Mouse (Mus musculus) MEL (cell line): ENCODE data around the gene Gm10840. TPM values are rescaled to one million over a fixed set of nuclear protein-coding genes. Genes with fewer than 3 reads are reported as not detected.

Source experiments
- DNase-seq: peaks from one replicate; pipeline ENCODE4 v3.0.0; 2011; ENCODE audit warnings: low read depth, low spot score
- H3K27ac ChIP-seq: 2 replicates; pipeline ENCODE4 v1.5.1; 2012; ENCODE audit warnings: low read depth, mild to moderate bottlenecking, control low read depth, low read length, moderate library complexity; ENCODE audit not compliant: control insufficient read depth
- H3K27me3 ChIP-seq, 2 experiments: fragments of 150-350 bp in 1 of 2; sonication (generic) in 1 of 2; 2 replicates each; pipeline ENCODE4 v1.6.1; 2012; ENCODE audit warnings: low read length in 2 of 2, mild to moderate bottlenecking in 2 of 2, improper control_type of control experiment in 1 of 2, moderate library complexity in 1 of 2; ENCODE audit not compliant: insufficient read depth in 2 of 2, control insufficient read depth in 1 of 2
- H3K36me3 ChIP-seq, 2 experiments: 2 replicates each; pipeline ENCODE4 v1.6.1; 2012 to 2014; ENCODE audit warnings: low read length in 2 of 2, improper control_type of control experiment in 1 of 2, inconsistent platforms in 1 of 2, mild to moderate bottlenecking in 1 of 2; ENCODE audit not compliant: insufficient read depth in 2 of 2, control insufficient read depth in 1 of 2
- H3K4me1 ChIP-seq, 2 experiments: fragments of 150-350 bp in 1 of 2; sonication (generic) in 1 of 2; 2 replicates each; pipeline ENCODE4 v1.6.1; 2012; ENCODE audit warnings: low read length in 2 of 2, improper control_type of control experiment in 1 of 2, mild to moderate bottlenecking in 1 of 2; ENCODE audit not compliant: insufficient read depth in 2 of 2, control insufficient read depth in 1 of 2
- H3K4me3 ChIP-seq, 2 experiments: fragments of 150-350 bp in 1 of 2; sonication (generic) in 1 of 2; 2 replicates each; pipeline ENCODE4 v1.5.1; 2012; ENCODE audit warnings: low read depth in 2 of 2, low read length in 2 of 2, mild to moderate bottlenecking in 2 of 2, moderate library complexity in 2 of 2, control low read depth in 1 of 2, improper control_type of control experiment in 1 of 2; ENCODE audit not compliant: control insufficient read depth in 1 of 2, insufficient read depth in 1 of 2
- H3K79me2 ChIP-seq: 2 replicates; pipeline ENCODE4 v1.6.1; 2012; ENCODE audit warnings: mild to moderate bottlenecking, low read length, moderate library complexity; ENCODE audit not compliant: control insufficient read depth, poor library complexity, insufficient read depth
- H3K9ac ChIP-seq: 2 replicates; pipeline ENCODE4 v1.6.1; 2012; ENCODE audit warnings: low read depth, mild to moderate bottlenecking, control low read depth, low read length, moderate library complexity; ENCODE audit not compliant: control insufficient read depth, poor library complexity, severe bottlenecking
- H3K9me3 ChIP-seq: fragments of 150-350 bp; sonication (generic); replicated peaks from 2 replicates; pipeline ENCODE4 v1.6.1; 2012; ENCODE audit warnings: mild to moderate bottlenecking, low read length, improper control_type of control experiment, moderate library complexity; ENCODE audit not compliant: insufficient read depth
- BHLHE40 ChIP-seq: IDR thresholded peaks from 2 replicates; pipeline ENCODE4 v1.6.1; 2012; ENCODE audit warnings: low read depth, mild to moderate bottlenecking, inconsistent platforms, low read length, improper control_type of control experiment, borderline replicate concordance
- CHD1 ChIP-seq: IDR thresholded peaks from 2 replicates; pipeline ENCODE4 v1.6.1; 2012; ENCODE audit warnings: low read depth, mild to moderate bottlenecking, inconsistent platforms, low read length, improper control_type of control experiment
- CHD2 ChIP-seq: IDR thresholded peaks from 2 replicates; pipeline ENCODE4 v1.6.1; 2011; ENCODE audit warnings: low read length, improper control_type of control experiment
- CTCF ChIP-seq, 3 experiments: IDR thresholded peaks in 2 of 3; conservative IDR thresholded peaks in 1 of 3; 2 replicates each; pipeline ENCODE4 v1.5.1; 2011 to 2012; ENCODE audit warnings: low read length in 3 of 3, low read depth in 2 of 3, mild to moderate bottlenecking in 2 of 3, improper control_type of control experiment in 1 of 3, inconsistent platforms in 1 of 3, mixed read lengths in 1 of 3, moderate library complexity in 1 of 3; ENCODE audit not compliant: control insufficient read depth in 1 of 3, insufficient read depth in 1 of 3, poor library complexity in 1 of 3, severe bottlenecking in 1 of 3
- EP300 ChIP-seq, 2 experiments: IDR thresholded peaks; 2 replicates each; pipeline ENCODE4 v1.6.1; 2011; ENCODE audit warnings: improper control_type of control experiment in 2 of 2, low read length in 2 of 2, low read depth in 1 of 2, mild to moderate bottlenecking in 1 of 2
- ETS1 ChIP-seq: IDR thresholded peaks from 2 replicates; pipeline ENCODE4 v1.6.1; 2012; ENCODE audit warnings: low read depth, mild to moderate bottlenecking, inconsistent platforms, low read length, improper control_type of control experiment, moderate library complexity
- GABPA ChIP-seq: IDR thresholded peaks from 2 replicates; pipeline ENCODE4 v1.6.1; 2012; ENCODE audit warnings: low read depth, mild to moderate bottlenecking, inconsistent platforms, low read length, improper control_type of control experiment, moderate library complexity
- GATA1 ChIP-seq: IDR thresholded peaks from 2 replicates; pipeline ENCODE4 v1.6.1; 2011; ENCODE audit warnings: low read depth, low read length, improper control_type of control experiment
- KAT2A ChIP-seq: conservative IDR thresholded peaks from 2 replicates; pipeline ENCODE4 v1.6.1; 2012; ENCODE audit warnings: low read depth, low read length, improper control_type of control experiment, inconsistent platforms
- MAFK ChIP-seq: IDR thresholded peaks from 2 replicates; pipeline ENCODE4 v1.6.1; 2011; ENCODE audit warnings: low read depth, mild to moderate bottlenecking, low read length, improper control_type of control experiment, borderline replicate concordance
- MAX ChIP-seq: IDR thresholded peaks from 2 replicates; pipeline ENCODE4 v1.6.1; 2011; ENCODE audit warnings: low read length, improper control_type of control experiment
- MAZ ChIP-seq: IDR thresholded peaks from 2 replicates; pipeline ENCODE4 v1.6.1; 2012; ENCODE audit warnings: low read depth, mild to moderate bottlenecking, inconsistent platforms, low read length, improper control_type of control experiment
- MEF2A ChIP-seq: IDR thresholded peaks from 2 replicates; pipeline ENCODE4 v1.6.1; 2014; ENCODE audit warnings: low read depth, mild to moderate bottlenecking, inconsistent platforms, low read length, improper control_type of control experiment; ENCODE audit not compliant: poor library complexity, insufficient replicate concordance, severe bottlenecking; ENCODE audit errors: extremely low read depth
- MXI1 ChIP-seq: IDR thresholded peaks from 2 replicates; pipeline ENCODE4 v1.6.1; 2011; ENCODE audit warnings: mild to moderate bottlenecking, low read depth, low read length, improper control_type of control experiment
- MYC ChIP-seq: IDR thresholded peaks from 2 replicates; pipeline ENCODE4 v1.6.1; 2011; ENCODE audit warnings: low read depth, mild to moderate bottlenecking, low read length, improper control_type of control experiment, moderate library complexity
- NRF1 ChIP-seq: IDR thresholded peaks from 2 replicates; pipeline ENCODE4 v1.6.1; 2014; ENCODE audit warnings: low read depth, mild to moderate bottlenecking, inconsistent platforms, low read length, improper control_type of control experiment, moderate library complexity; ENCODE audit not compliant: poor library complexity, insufficient read depth, severe bottlenecking
- POLR2AphosphoS2 ChIP-seq: IDR thresholded peaks from 2 replicates; pipeline ENCODE4 v1.6.1; 2011; ENCODE audit warnings: low read length, improper control_type of control experiment
- POLR2AphosphoS5 ChIP-seq: IDR thresholded peaks from 2 replicates; pipeline ENCODE4 v1.6.1; 2012; ENCODE audit warnings: low read depth, borderline replicate concordance, mild to moderate bottlenecking, inconsistent platforms, low read length, moderate library complexity, mixed read lengths
- RAD21 ChIP-seq: IDR thresholded peaks from 2 replicates; pipeline ENCODE4 v1.6.1; 2011; ENCODE audit warnings: mild to moderate bottlenecking, low read depth, low read length, improper control_type of control experiment
- RCOR1 ChIP-seq: IDR thresholded peaks from 2 replicates; pipeline ENCODE4 v1.6.1; 2012; ENCODE audit warnings: low read depth, mild to moderate bottlenecking, inconsistent platforms, low read length, improper control_type of control experiment
- SIN3A ChIP-seq: IDR thresholded peaks from 2 replicates; pipeline ENCODE4 v1.6.1; 2012; ENCODE audit warnings: low read length, improper control_type of control experiment, inconsistent platforms
- SMC3 ChIP-seq: IDR thresholded peaks from 2 replicates; pipeline ENCODE4 v1.6.1; 2011; ENCODE audit warnings: low read depth, low read length, improper control_type of control experiment
- UBTF ChIP-seq: IDR thresholded peaks from 2 replicates; pipeline ENCODE4 v1.6.1; 2012; ENCODE audit warnings: low read depth, mild to moderate bottlenecking, inconsistent platforms, low read length, improper control_type of control experiment, moderate library complexity, borderline replicate concordance; ENCODE audit not compliant: insufficient read depth
- USF1 ChIP-seq: IDR thresholded peaks from 2 replicates; pipeline ENCODE4 v1.6.1; 2014; ENCODE audit warnings: low read depth, mild to moderate bottlenecking, inconsistent platforms, low read length, improper control_type of control experiment, moderate library complexity
- USF2 ChIP-seq, 2 experiments: IDR thresholded peaks; 2 replicates each; pipeline ENCODE4 v1.6.1; 2011 to 2012; ENCODE audit warnings: improper control_type of control experiment in 2 of 2, low read length in 2 of 2, borderline replicate concordance in 1 of 2, inconsistent platforms in 1 of 2, low read depth in 1 of 2, mild to moderate bottlenecking in 1 of 2; ENCODE audit not compliant: insufficient read depth in 1 of 2
- ZC3H11A ChIP-seq: IDR thresholded peaks from 2 replicates; pipeline ENCODE4 v1.6.1; 2012; ENCODE audit warnings: low read depth, mild to moderate bottlenecking, inconsistent platforms, low read length, improper control_type of control experiment
- ZKSCAN1 ChIP-seq: IDR thresholded peaks from 2 replicates; pipeline ENCODE4 v1.6.1; 2012; ENCODE audit warnings: low read depth, mild to moderate bottlenecking, inconsistent platforms, low read length, improper control_type of control experiment, moderate library complexity
- ZMIZ1 ChIP-seq: IDR thresholded peaks from 2 replicates; pipeline ENCODE4 v1.6.1; 2012; ENCODE audit warnings: low read depth, mild to moderate bottlenecking, inconsistent platforms, low read length, improper control_type of control experiment, moderate library complexity
- ZNF384 ChIP-seq: IDR thresholded peaks from 2 replicates; pipeline ENCODE4 v1.6.1; 2012; ENCODE audit warnings: low read depth, mild to moderate bottlenecking, inconsistent platforms, low read length, improper control_type of control experiment
- polyA plus RNA-seq, 2 experiments: library from polyadenylated mRNA; stranded (reverse) in 1 of 2; unstranded in 1 of 2; fragments of >175 nt in 1 of 2; fragments of >200 nt in 1 of 2; gene quantifications; 2 replicates each; pipeline versions ENCODE4 v1.2.1 to v1.2.4; 2012; ENCODE audit warnings: low replicate concordance in 2 of 2, low read depth in 1 of 2; ENCODE audit not compliant: insufficient read length in 2 of 2, insufficient read depth in 1 of 2, missing spikeins in 1 of 2
- total RNA-seq: library from RNA; depleted of rRNA; stranded (reverse); fragments of 300-350 nt; gene quantifications from 2 replicates; pipeline ENCODE4 v1.2.3, GENCODE M21; 2012

Gm10840 gene
- total and polyA plus RNA-seq, 3 experiments, result not detected

DNA sequence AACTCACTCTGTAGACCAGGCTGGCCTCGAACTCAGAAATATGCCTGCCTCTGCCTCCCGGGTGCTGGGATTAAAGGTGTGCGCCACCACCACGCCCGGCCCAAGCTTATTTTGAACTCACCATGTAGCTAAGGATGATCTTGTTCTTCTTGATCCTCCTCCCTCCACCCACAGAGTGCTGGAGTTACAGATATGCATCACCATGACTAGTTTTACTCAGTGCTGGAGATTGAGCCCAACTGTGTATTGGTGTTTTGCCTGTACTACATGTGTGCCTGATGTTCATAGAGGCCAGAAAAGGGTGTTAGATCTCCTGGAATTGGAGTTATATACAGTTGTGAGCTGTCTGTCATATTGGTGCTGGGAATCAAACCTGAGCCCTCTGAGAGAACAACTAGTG lies 38.4 kb upstream of the Gm10840 start:
- H3K9me3 ChIP-seq, result no peaks in the 10 kb centered on the region
- peak overlapping the region; percentile 12 for H3K9ac ChIP-seq
- peak; percentile 56 for DNase-seq
- peaks cover 0 to 19% of the 10 kb centered on the region in 2 experiments; a peak in 2 of 4 replicates for H3K36me3 ChIP-seq
- H3K27ac ChIP-seq, result peak overlapping the region; percentile 65
- H3K79me2 ChIP-seq, result no peaks in the 10 kb centered on the region
- H3K4me3 ChIP-seq, result peak overlapping the region in 1 of 2 experiments; percentile 26; a peak in 2 of 4 replicates
- TF ChIP-seq GABPA (no peak), RCOR1 (no peak), MAZ (no peak), BHLHE40 (no peak), ZMIZ1 (no peak), MAFK (no peak)
- no peaks in the 10 kb centered on the region for H3K27me3 ChIP-seq
- H3K4me1 ChIP-seq, result peaks cover 12 to 15% of the 10 kb centered on the region in 2 experiments

DNA sequence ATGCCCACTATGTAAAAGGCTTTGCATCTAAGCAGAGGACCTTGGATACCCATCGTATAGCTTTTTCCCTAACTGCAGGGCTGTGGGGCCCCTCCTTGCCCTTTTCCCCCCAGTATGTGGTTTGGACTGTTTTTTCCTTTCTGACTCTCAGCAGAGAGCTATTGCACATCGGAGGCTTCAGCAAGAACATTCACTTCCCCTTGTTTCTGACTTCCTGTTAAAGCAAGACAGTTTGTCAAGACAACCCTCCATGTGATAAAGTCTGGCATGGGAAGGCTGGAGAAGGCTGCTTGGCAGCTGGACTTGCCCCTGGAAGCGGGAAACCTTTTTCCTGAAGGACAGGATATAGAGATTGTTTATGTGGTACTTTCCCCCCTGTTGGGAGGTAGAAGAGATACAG lies 37.9 kb upstream of the Gm10840 start:
- Histone ChIP-seq H3K9me3 (no peaks in the 10 kb centered on the region), H3K4me1 (peaks cover 12 to 15% of the 10 kb centered on the region in 2 experiments), H3K27ac (peak overlapping the region; percentile 65), H3K36me3 (peaks cover 0 to 19% of the 10 kb centered on the region in 2 experiments; a peak in 2 of 4 replicates), H3K4me3 (peak overlapping the region in 1 of 2 experiments; percentile 26; a peak in 2 of 4 replicates), H3K27me3 (no peaks in the 10 kb centered on the region), H3K9ac (peak overlapping the region; percentile 12), H3K79me2 (no peaks in the 10 kb centered on the region)
- DNase-seq, result peak; percentile 84
- TF ChIP-seq NRF1 (no peak), MEF2A (no peak), USF1 (peak; percentile 41; the same call in 1 of the 2 replicates), ETS1 (peak; percentile 45), SMC3 (no peak), CHD1 (no peak), MYC (peak; percentile 60; the same call in 1 of the 2 replicates), UBTF (no peak), ZMIZ1 (no peak), SIN3A (peak; percentile 53; the same call in 1 of the 2 replicates), USF2 (IDR thresholded peaks at IDR 0.05; ENCODE audit: borderline replicate concordance in 1 of 2, insufficient read depth in 1 of 2, low read depth in 1 of 2, low read length in 2 of 2) (no peak), MAX (peak; percentile 57), MXI1 (peak; percentile 80), POLR2AphosphoS5 (no peak), EP300 (IDR thresholded peaks at IDR 0.05; ENCODE audit: low read depth in 1 of 2, low read length in 2 of 2) (peak; percentile 54 to 65; a peak in 3 of 4 replicates), ZC3H11A (no peak), MAFK (no peak), ZNF384 (peak; percentile 53), POLR2AphosphoS2 (no peak), MAZ (peak; percentile 55; the same call in 1 of the 2 replicates), RAD21 (no peak), CTCF (IDR thresholded peaks at IDR 0.05 in 2 of 3, conservative IDR thresholded peaks at IDR 0.05 in 1 of 3; ENCODE audit: control insufficient read depth in 1 of 3, insufficient read depth in 1 of 3, low read depth in 2 of 3, low read length in 3 of 3, poor library complexity in 1 of 3, severe bottlenecking in 1 of 3) (no peak), KAT2A (no peak), BHLHE40 (no peak), GATA1 (0 out of 2 replicates have a peak, but pooled peaks have one; percentile 19), ZKSCAN1 (no peak), CHD2 (no peak)
